Mouse (Mus musculus) lung, adult 18-20 months (tissue): ENCODE measurements around the gene Tiam1.

Experiments
- DNase-seq, 2 experiments: peaks; one replicate each; pipeline ENCODE4 v3.0.0; 2022; ENCODE audit warnings: mixed read lengths in 2 of 2

Tiam1 gene

GRCm38 (mm10) chr16:89948040-89948439 is 195.5 kb downstream of the Tiam1 start:
- DNase-seq = no peak

- no peak for DNase-seq
These were observed 196.8 kb downstream of the Tiam1 start for GRCm38 (mm10) chr16:89946816-89947215.

- no peak for DNase-seq
These were observed 198.8 kb downstream of the Tiam1 start for GRCm38 (mm10) chr16:89944604-89945283.

DNA sequence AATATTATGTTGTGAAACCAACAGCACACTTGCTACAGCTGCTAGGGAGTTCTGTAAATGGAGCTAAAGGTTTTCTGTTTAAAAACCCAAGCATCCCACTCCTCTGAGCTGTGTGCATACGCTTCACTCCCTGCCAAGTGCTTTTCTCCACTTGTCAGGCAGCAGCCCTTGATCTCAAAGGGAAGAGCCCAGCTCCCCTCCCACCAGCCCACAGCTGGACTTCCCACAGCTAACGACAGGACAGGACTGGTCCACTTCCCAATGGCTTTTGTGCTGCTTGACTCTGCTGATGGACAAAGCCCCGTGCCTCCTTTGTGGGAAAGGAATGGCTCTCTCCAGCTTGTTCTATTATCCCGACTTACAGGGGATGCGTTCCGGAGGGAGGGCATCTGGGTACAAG is 199.5 kb downstream of the Tiam1 start:
- DNase-seq = no peak

DNA sequence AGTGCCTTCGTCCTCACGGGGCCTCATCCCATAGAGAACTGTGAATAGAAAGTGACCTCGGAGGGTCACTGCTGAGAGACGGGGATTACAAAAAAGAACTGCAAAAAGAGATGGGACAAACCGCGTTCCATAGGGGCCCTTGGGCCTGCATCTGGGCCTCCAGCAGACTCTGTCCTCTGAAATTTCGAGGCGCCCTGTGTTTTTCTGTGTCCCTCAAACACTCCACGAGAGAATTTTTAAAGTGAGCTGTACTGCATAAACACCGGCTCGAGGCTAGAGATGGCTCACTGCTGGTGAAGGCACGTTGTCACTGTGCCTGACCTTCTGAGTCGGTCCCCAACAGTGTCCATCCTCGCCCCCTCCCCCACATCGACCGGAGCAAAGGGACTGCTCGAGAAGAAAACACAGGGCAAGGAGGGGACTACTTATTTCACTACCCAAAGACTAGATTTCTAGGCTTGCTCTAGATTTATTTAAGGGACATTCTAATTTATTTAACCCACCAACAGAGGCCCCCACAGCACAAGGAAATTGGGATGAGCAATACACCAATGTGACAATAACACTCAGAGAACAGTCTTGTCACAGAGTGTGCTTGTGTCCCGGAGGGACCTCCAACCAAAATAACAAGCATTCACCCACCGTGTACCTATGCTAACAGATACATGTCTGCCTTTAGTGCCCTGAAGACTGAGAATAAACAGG is 200.2 kb downstream of the Tiam1 start:
- DNase-seq = no peak

- no peak for DNase-seq
These were observed 202.9 kb downstream of the Tiam1 start for GRCm38 (mm10) chr16:89940696-89941095.

- no peak for DNase-seq
These were observed 205.3 kb downstream of the Tiam1 start for GRCm38 (mm10) chr16:89938277-89938676.

DNA sequence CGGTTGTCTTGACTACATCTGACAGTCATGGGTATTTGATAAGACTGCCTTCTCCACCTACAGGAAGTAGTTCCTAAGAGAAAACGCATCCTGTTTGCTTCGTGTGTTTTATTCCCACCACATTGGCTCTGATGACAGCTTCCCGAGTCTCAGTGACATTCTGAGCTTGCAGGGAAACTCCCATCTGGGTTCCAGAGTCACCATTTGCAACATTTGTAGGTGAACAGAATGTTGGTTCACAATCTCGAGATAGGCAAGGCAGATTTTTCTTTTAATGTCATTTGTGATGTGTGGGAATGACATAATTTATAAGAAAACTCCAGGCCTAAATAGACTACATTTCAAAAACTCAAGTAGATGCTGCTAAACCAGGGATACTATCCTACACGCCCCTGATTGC is 207.0 kb downstream of the Tiam1 start:
- no peak for DNase-seq

GRCm38 (mm10) chr16:89935398-89935797 is 208.2 kb downstream of the Tiam1 start:
- no peak for DNase-seq

- DNase-seq = peak; percentile 48 to 69
These were observed 209.0 kb downstream of the Tiam1 start for GRCm38 (mm10) chr16:89934616-89935015.

DNA sequence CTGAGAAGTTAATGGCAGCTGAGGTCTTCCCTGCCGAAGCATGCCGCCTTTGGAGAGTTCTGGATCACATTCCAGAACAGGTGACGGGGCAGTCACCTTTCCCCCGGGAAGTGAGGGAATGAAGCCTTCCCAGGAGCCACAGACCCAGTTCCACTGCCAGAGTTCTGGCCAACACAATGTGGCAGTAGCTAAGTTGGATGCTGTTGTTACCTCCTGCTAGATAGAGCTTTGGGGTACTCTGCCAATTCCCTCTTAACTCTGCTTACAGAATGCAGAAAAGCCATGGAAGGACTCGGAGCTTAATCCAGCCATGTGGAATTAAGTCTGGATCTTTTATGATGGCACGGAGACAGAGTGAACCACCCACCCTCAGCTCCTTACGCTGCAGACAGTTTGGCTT is 209.6 kb downstream of the Tiam1 start:
- no peak for DNase-seq

DNA sequence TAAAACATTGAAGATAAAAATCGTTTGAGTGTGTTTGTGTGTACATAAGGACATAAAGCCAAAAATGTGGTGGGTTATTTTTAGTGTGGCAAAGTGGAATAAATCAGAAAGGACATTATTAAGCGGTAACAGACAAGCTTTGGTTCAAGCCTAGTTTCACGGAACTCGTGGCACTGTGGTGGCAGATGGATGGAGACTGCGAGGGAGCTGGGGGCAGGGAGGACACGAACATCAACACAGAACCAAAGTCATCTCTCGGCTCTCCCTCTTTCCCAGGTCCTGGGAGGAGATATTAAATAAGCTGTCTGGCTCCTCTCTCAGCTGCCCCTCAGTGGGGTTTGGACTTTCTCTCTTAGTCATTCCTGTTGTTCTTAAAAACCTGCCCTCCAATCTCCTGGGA is 215.0 kb downstream of the Tiam1 start:
- DNase-seq = no peak

DNA sequence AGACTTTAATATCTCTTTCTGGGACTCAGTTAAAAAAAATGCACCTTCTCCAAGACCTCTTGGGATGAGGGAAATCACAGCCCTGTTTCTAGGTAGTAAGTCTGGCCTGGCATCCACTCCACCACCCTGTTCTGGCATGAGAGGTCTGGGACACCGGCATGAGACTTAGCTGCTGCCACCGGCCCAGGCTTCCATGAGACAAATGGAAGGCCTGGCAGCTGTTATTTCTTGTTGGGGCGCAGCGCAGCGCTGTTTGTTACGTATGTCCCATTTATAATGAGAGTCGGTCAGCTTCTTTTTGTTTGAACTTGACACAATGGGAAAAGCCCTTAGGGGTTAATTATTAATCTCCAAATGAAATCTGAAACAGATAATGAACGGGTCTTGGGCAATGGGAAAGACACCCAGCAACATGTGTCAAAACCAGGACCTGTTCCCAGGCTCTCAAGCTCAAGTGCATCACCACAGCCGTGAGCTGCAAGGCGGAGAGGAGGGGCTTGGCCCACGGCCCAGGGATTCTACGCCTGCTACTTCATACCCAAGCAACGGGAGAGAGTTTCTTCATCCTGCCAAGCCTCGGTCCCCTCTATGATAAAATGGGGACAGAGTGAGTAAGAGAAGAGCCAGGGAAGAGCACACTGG is 219.2 kb downstream of the Tiam1 start:
- DNase-seq = peak; percentile 77 to 86

- DNase-seq = no peak
These were observed 220.3 kb downstream of the Tiam1 start for GRCm38 (mm10) chr16:89923311-89923710.

DNA sequence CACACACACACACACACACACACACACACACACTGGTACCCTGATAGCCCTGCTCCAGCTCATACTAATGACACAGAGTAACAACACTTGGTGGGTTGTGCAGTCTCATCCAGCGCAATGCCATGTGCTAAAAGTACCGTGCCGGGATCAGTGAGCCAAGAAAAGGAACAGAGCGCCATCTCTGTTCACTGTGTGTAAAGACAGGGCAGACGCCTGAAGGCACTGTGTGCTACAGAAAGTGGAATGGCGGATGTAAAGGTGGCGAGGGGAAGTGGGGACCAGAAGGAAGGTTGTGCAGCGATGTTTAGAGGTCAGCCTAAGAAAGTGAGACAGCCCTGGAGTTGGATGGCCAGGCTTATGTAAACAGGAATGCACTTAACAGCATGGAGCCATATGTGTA is 221.1 kb downstream of the Tiam1 start:
- no peak for DNase-seq

DNA sequence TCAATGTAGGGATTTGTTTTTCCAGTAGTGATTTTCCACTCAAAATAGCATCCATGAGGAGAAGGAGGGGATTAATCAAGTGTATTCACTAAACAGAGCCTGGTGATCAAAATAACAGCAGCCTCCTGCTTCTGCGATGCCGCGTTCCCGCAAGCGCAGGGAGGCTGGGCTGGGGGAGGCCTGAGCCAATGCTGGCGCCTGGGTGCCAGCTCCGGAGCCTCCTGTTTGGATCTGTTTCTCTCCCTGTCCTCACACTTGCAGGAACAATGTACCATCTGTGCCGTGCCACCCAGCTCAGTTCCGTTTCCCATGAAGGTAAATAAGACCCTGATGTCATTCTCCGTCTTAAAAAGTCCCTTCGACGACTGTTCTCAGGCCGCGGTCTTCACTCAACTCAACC is 222.2 kb downstream of the Tiam1 start:
- no peak for DNase-seq

GRCm38 (mm10) chr16:89920417-89920816 is 223.2 kb downstream of the Tiam1 start:
- DNase-seq = no peak

- no peak for DNase-seq
These were observed 226.2 kb downstream of the Tiam1 start for GRCm38 (mm10) chr16:89917404-89917803.

GRCm38 (mm10) chr16:89914946-89915345 is 228.6 kb downstream of the Tiam1 start:
- no peak for DNase-seq

GRCm38 (mm10) chr16:89912686-89913375 is 230.7 kb downstream of the Tiam1 start:
- no peak for DNase-seq

DNA sequence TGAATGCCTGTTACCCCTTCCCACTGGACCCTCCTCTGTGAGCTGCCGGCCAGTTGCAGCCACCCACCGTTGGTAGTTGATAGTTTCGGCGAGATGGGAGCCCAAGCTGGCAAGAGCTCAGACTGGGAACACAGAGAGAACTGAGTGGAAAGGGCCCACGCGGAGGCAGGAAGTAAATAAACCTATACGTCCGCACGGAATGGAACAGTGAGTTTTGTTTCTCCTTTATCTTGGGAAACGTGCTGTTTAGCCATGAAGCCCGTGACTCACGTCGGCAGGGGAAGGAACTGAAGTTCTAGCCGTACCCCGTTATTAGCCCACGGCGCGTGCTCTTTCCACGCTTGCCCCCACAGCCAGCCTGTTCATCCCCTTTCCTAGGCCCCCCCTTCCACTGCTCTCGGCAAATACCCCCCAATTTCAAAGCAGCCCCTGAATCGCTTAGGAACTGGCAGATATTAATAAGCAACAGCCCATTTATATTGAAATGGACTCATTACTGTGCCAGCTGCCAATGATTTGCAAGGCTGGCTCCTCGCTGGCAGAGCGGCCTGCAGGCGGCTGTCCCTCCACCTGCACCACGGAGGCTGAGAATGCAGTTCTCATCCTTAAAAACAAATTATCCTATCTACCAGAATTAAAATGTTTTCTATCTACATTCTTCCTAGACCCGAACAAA is 234.0 kb downstream of the Tiam1 start:
- DNase-seq = no peak

- DNase-seq = no peak
These were observed 235.9 kb downstream of the Tiam1 start for GRCm38 (mm10) chr16:89907651-89908050.

- DNase-seq = no peak
These were observed 236.7 kb downstream of the Tiam1 start for GRCm38 (mm10) chr16:89906909-89907308.
